Mouse (Mus musculus) kidney, postnatal 0 days (tissue): ENCODE results near the gene B4gat1. TPM values are rescaled to one million over a fixed set of nuclear protein-coding genes. Genes with fewer than 3 reads are reported as not detected.
A peak's percentile ranks its signal among the peaks of the same experiment; 100 is the strongest.

Source experiments
- ATAC-seq: fragments of 200-750 bp; cut with Nextera tagmentation; replicated peaks from 2 replicates; pipeline ENCODE4 v1.8.0; 2017; ENCODE audit warnings: low read depth, moderate number of reproducible peaks, moderate TSS enrichment, moderate library complexity; ENCODE audit not compliant: low FRiP score
- DNase-seq: peaks from one replicate; pipeline ENCODE4 v3.0.0-alpha.2; 2016; ENCODE audit warnings: low spot score
- H3K27ac ChIP-seq: fragments of 300-500 bp; sonication (generic); 2 replicates; pipeline ENCODE4 v1.5.1; 2014; ENCODE audit warnings: mild to moderate bottlenecking
- H3K27me3 ChIP-seq: fragments of 300-500 bp; sonication (generic); 2 replicates; pipeline ENCODE4 v1.6.1; 2014; ENCODE audit warnings: low read length, mixed read lengths; ENCODE audit not compliant: insufficient read depth
- H3K36me3 ChIP-seq: fragments of 300-500 bp; sonication (generic); 2 replicates; pipeline ENCODE4 v1.6.1; 2014; ENCODE audit warnings: low read length, mixed read lengths; ENCODE audit not compliant: insufficient read depth
- H3K4me1 ChIP-seq: fragments of 300-500 bp; sonication (generic); replicated peaks from 2 replicates; pipeline ENCODE4 v1.6.1; 2014; ENCODE audit warnings: antibody characterized with exemption, low read length, mixed read lengths; ENCODE audit not compliant: insufficient read depth
- H3K4me2 ChIP-seq: fragments of 300-500 bp; sonication (generic); 2 replicates; pipeline ENCODE4 v1.6.1; 2014; ENCODE audit warnings: mild to moderate bottlenecking, low read length, moderate library complexity, mixed read lengths
- H3K4me3 ChIP-seq: fragments of 300-500 bp; sonication (generic); replicated peaks from 2 replicates; pipeline ENCODE4 v1.5.1; 2014; ENCODE audit warnings: low read depth, low read length
- H3K9ac ChIP-seq: fragments of 300-500 bp; sonication (generic); 2 replicates; pipeline ENCODE4 v1.6.1; 2014; ENCODE audit warnings: low read depth, low read length
- H3K9me3 ChIP-seq: fragments of 300-500 bp; sonication (generic); replicated peaks from 2 replicates; pipeline ENCODE4 v1.6.1; 2016; ENCODE audit warnings: low read length, inconsistent platforms, mixed read lengths
- CTCF ChIP-seq: IDR thresholded peaks from 2 replicates; pipeline ENCODE4 v1.5.1; 2016; ENCODE audit warnings: antibody characterized with exemption, low read depth, mild to moderate bottlenecking, moderate library complexity
- WGBS: fragments of 180-500 bp; shearing (Covaris S2); extraction: QIAGEN DNeasy Blood & Tissue Kit; methylation state at CpG from one replicate; pipeline ENCODE4 v1.1.7; 2014; 5-methylcytosine and 5-hydroxymethylcytosine counted together
- polyA plus RNA-seq: library from polyadenylated mRNA; unstranded; fragments of >200 nt; fragmentation: Nextera tagmentation; extraction: Ambion mirVana; gene quantifications from 2 replicates; pipeline ENCODE4 v1.2.1, GENCODE M21; 2015

Gene B4gat1
- polyA plus RNA-seq, result 57.1 and 64.2 TPM in 2 replicates

DNA sequence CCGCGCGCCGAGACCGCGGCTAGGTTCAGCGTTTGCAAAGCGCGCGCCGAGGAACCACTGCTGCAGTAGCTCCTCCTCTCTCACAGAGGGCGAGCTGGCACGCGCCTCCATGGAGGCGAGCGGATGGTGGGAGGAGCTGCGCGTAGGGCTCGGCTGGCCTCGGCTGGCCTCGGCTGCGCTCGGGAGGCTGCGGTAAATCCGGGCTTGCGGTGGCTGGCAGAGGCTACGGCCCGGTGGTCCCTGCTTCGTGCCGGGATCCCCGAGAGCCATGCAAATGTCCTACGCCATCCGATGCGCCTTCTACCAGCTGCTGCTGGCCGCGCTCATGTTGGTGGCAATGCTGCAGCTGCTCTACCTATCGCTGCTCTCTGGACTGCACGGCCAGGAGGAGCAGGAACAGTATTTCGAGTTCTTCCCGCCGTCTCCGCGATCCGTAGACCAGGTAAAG is at the start of gene B4gat1, which contains the start of gene AC124502.3:
Gene B4gat1 (plus strand): TSS at position 118 of the 448 bp plus-strand sequence.
Gene AC124502.3 (plus strand): TSS at position 183 of the 448 bp plus-strand sequence.
- Histone ChIP-seq H3K4me3 (peak within 1 kb of the TSS; percentile 79), H3K9me3 (no peaks in the 10 kb centered on the region), H3K4me1 (peaks cover 23% of the 10 kb centered on the region), H3K27ac (peak within 1 kb of the TSS; percentile 64), H3K4me2 (peak within 1 kb of the TSS; percentile 98), H3K9ac (peak within 1 kb of the TSS; percentile 90), H3K27me3 (no peaks in the 10 kb centered on the region), H3K36me3 (no peaks in the 10 kb centered on the region)
- TF ChIP-seq CTCF, result peak; percentile 59
- ATAC-seq (peak; percentile 87), DNase-seq (peak; percentile 96)
- under 1% methylated on average over 39 of the region's 44 CpGs for WGBS

DNA sequence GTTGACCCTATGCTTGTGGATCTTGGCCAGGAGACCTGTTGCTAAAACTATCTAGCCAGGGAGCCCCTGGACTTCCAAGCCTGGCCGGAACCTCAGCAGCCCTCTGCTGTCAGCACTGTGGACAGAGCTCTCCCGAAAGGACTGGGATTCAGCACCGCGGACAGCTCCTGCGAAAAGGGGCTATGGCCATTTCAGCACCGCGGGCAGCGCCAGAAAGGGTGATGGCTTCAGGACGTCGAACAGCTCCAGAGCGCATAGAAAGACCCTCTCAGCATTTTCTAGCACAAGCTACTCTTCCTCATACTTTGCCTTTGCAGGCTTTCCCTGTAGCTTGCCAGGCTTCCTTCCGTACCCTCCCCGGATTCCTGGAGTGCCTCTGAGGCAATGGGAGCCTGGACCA is 49.6 kb upstream of the B4gat1 start:
- H3K27me3 ChIP-seq, result peaks cover 23% of the 10 kb centered on the region

GRCm38 (mm10) chr19:4989434-4990255 is 49.0 kb upstream of the B4gat1 start:
- H3K27me3 ChIP-seq, result peaks cover 20% of the 10 kb centered on the region
- DNase-seq, result no peak
- WGBS, result 18% methylated on average over 46 of the region's 47 CpGs

More for the DNA sequence above, 49.6 kb upstream of the B4gat1 start:
- DNase-seq (peak; percentile 95), ATAC-seq (peak; percentile 49; the same call in 1 of the 2 replicates)
- Histone ChIP-seq H3K36me3 (no peaks in the 10 kb centered on the region), H3K9me3 (no peaks in the 10 kb centered on the region), H3K9ac (no peak overlapping the region), H3K4me3 (no peak overlapping the region), H3K27ac (no peak overlapping the region), H3K4me2 (no peak overlapping the region), H3K4me1 (no peaks in the 10 kb centered on the region)
- 2% methylated on average over 13 of the region's 13 CpGs for WGBS
- TF ChIP-seq CTCF, result peak; percentile 41

DNA sequence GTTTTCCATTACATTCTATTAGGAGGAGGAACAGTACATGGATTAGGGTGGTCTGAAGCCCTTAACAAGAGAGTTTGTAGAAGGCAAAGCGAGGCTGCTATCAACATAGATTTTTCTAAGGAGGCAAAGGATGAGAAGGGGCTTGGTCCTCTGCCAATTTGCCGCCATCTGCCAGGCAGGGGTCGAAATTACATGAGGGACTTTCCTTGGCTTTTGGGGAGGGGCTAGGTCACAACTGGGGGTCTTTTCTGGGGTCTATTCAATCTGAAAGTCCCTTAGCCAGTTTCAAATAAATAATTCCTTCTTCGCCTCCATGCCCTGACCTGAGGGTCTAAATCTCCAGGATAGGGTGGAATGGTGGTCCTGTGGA is 48.4 kb upstream of the B4gat1 start, which contains the start of gene Npas4:
Gene Npas4 (minus strand): TSS at position 61 of the 370 bp plus-strand sequence.
- Histone ChIP-seq H3K9ac (no peak within 1 kb of the TSS), H3K4me3 (no peak within 1 kb of the TSS), H3K4me1 (no peaks in the 10 kb centered on the region), H3K4me2 (no peak within 1 kb of the TSS), H3K27ac (no peak within 1 kb of the TSS), H3K9me3 (no peaks in the 10 kb centered on the region), H3K36me3 (no peaks in the 10 kb centered on the region), H3K27me3 (peaks cover 20% of the 10 kb centered on the region)
- no peak for TF ChIP-seq CTCF
- WGBS, result 17% methylated on average over 4 of the region's 4 CpGs
- ATAC-seq (no peak), DNase-seq (no peak)

More at GRCm38 (mm10) chr19:4989434-4990255, 49.0 kb upstream of the B4gat1 start:
- TF ChIP-seq CTCF, result no peak
- Histone ChIP-seq H3K9ac (no peak overlapping the region), H3K27ac (no peak overlapping the region), H3K4me3 (no peak overlapping the region), H3K4me1 (no peaks in the 10 kb centered on the region), H3K4me2 (no peak overlapping the region), H3K9me3 (no peaks in the 10 kb centered on the region), H3K36me3 (no peaks in the 10 kb centered on the region)
- ATAC-seq, result no peak

DNA sequence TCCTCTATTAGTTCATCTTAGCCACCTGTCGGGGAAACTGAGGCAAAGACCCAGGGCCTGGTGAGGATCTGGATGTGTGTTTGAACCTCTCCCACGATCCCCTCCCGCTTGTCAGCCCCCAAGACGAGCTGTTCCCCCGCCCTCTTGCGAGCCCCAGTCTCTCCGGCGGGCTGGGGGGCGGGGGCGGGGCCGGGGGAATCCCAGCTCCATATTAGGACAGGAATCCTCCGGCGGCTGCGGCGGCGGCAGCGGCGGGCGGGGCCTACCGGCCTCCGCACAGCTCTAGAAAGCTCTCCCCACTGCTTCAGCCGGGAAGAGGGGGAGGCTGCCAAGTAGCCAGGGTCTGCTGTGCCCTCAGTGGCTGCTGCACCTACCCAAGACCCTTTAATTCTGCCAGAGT is 47.9 kb upstream of the B4gat1 start:
- Histone ChIP-seq H3K36me3 (no peaks in the 10 kb centered on the region), H3K27ac (no peak overlapping the region), H3K4me1 (no peaks in the 10 kb centered on the region), H3K4me3 (no peak overlapping the region), H3K9ac (no peak overlapping the region), H3K9me3 (no peaks in the 10 kb centered on the region), H3K4me2 (no peak overlapping the region), H3K27me3 (peaks cover 20% of the 10 kb centered on the region)
- no peak for TF ChIP-seq CTCF
- ATAC-seq, result no peak
- 3% methylated on average over 16 of the region's 22 CpGs for WGBS
- DNase-seq, result no peak

- DNase-seq, result peak; percentile 12
- no peak for ATAC-seq
- Histone ChIP-seq H3K4me3 (no peak overlapping the region), H3K27me3 (peaks cover 20% of the 10 kb centered on the region), H3K4me1 (no peaks in the 10 kb centered on the region), H3K4me2 (no peak overlapping the region), H3K36me3 (no peaks in the 10 kb centered on the region), H3K9ac (no peak overlapping the region), H3K9me3 (no peaks in the 10 kb centered on the region), H3K27ac (no peak overlapping the region)
- TF ChIP-seq CTCF, result no peak
- WGBS, result 16% methylated on average over 8 of the region's 8 CpGs
Measured at GRCm38 (mm10) chr19:4992371-4992770, 46.3 kb upstream of the B4gat1 start.
